Mouse (Mus musculus) midbrain, embryonic 15.5 days (tissue): ENCODE measurements around the gene Pcdh8. TPM values are rescaled to one million over a fixed set of nuclear protein-coding genes. Genes with fewer than 3 reads are reported as not detected.

Source experiments
- ATAC-seq: fragments of 200-750 bp; cut with Nextera tagmentation; replicated peaks from 2 replicates; pipeline ENCODE4 v1.8.0; 2017; ENCODE audit warnings: moderate TSS enrichment
- H3K27ac ChIP-seq: fragments of 300-500 bp; sonication (generic); 2 replicates; pipeline ENCODE4 v1.5.1; 2015; ENCODE audit warnings: mild to moderate bottlenecking, inconsistent platforms
- H3K27me3 ChIP-seq: fragments of 300-500 bp; sonication (generic); replicated peaks from 2 replicates; pipeline ENCODE4 v1.6.1; 2015; ENCODE audit warnings: inconsistent platforms
- H3K36me3 ChIP-seq: fragments of 300-500 bp; sonication (generic); replicated peaks from 2 replicates; pipeline ENCODE4 v1.6.1; 2015; ENCODE audit warnings: inconsistent platforms
- H3K4me1 ChIP-seq: fragments of 300-500 bp; sonication (generic); 2 replicates; pipeline ENCODE4 v1.6.1; 2015; ENCODE audit warnings: inconsistent platforms
- H3K4me2 ChIP-seq: fragments of 300-500 bp; sonication (generic); 2 replicates; pipeline ENCODE4 v1.6.1; 2015; ENCODE audit warnings: inconsistent platforms, mild to moderate bottlenecking, moderate library complexity
- H3K4me3 ChIP-seq: fragments of 300-500 bp; sonication (generic); 2 replicates; pipeline ENCODE4 v1.5.1; 2015; ENCODE audit warnings: mild to moderate bottlenecking, inconsistent platforms
- H3K9ac ChIP-seq: fragments of 300-500 bp; sonication (generic); 2 replicates; pipeline ENCODE4 v1.6.1; 2015; ENCODE audit warnings: mild to moderate bottlenecking, inconsistent platforms
- H3K9me3 ChIP-seq: fragments of 300-500 bp; sonication (generic); 2 replicates; pipeline ENCODE4 v1.6.1; 2016; ENCODE audit warnings: inconsistent platforms
- WGBS: fragments of 180-500 bp; shearing (Covaris S2); methylation state at CpG from one replicate; pipeline ENCODE4 v1.1.7; 2015; ENCODE audit warnings: mixed read lengths; 5-methylcytosine and 5-hydroxymethylcytosine counted together
- polyA plus RNA-seq: library from polyadenylated mRNA; unstranded; fragments of >200 nt; fragmentation: Nextera tagmentation; extraction: Ambion mirVana; gene quantifications from 2 replicates; pipeline ENCODE4 v1.2.1, GENCODE M21; 2015

Gene Pcdh8
- polyA plus RNA-seq = 72.8 and 73.2 TPM in 2 replicates

GRCm38 (mm10) chr14:79771094-79771535, at the start of gene Pcdh8:
Gene Pcdh8, minus strand, starts transcription at chr14:79771312.
- Histone ChIP-seq H3K27ac (peak within 1 kb of the TSS; percentile 86), H3K9me3 (no peaks in the 10 kb centered on the region), H3K4me1 (peaks cover 59% of the 10 kb centered on the region), H3K9ac (peak within 1 kb of the TSS; percentile 82), H3K4me2 (peak within 1 kb of the TSS; percentile 93), H3K27me3 (no peaks in the 10 kb centered on the region), H3K4me3 (peak within 1 kb of the TSS; percentile 65), H3K36me3 (no peaks in the 10 kb centered on the region)
- peak; percentile 90 for ATAC-seq
- 1% methylated on average over 30 of the region's 30 CpGs for WGBS

DNA sequence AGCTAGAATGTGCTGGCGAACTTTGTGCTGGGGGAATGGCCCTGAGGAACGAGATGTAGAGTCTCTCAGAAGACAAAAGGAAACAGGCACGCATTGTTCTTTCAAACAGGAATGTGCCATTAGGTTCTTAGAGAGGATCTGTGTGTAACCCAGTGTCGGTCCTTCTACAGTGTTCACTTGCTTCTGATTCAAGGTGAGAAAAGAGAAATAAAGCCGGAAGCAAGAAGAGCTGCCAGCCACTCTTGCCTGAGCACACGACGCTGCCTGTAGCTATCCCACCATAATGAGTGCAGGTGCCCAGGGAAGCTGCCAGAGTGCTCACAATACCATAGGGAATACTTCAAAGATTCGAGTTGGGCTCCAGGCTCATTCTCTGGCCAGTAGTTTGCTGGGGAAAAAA, 43.6 kb upstream of the Pcdh8 start:
- H3K4me1 ChIP-seq = peaks cover 15% of the 10 kb centered on the region
- H3K4me2 ChIP-seq = no peak overlapping the region
- no peak overlapping the region for H3K9ac ChIP-seq
- peak; percentile 75; the same call in 1 of the 2 replicates for ATAC-seq
- H3K9me3 ChIP-seq = no peaks in the 10 kb centered on the region
- H3K27ac ChIP-seq = peak overlapping the region; percentile 34; the same call in 1 of the 2 replicates
- no peaks in the 10 kb centered on the region for H3K36me3 ChIP-seq
- H3K27me3 ChIP-seq = 0 out of 2 replicates have a peak, but pooled peaks cover 3% of the 10 kb centered on the region
- H3K4me3 ChIP-seq = no peak overlapping the region
- 49% methylated on average over 8 of the region's 8 CpGs for WGBS

GRCm38 (mm10) chr14:79814084-79814483, 43.0 kb upstream of the Pcdh8 start:
- no peak overlapping the region for H3K9ac ChIP-seq
- H3K4me1 ChIP-seq = peaks cover 15% of the 10 kb centered on the region
- WGBS = 18% methylated on average over 1 of the region's 1 CpGs
- H3K36me3 ChIP-seq = no peaks in the 10 kb centered on the region
- no peaks in the 10 kb centered on the region for H3K9me3 ChIP-seq
- 0 out of 2 replicates have a peak, but pooled peaks have one; percentile 54 for ATAC-seq
- 0 out of 2 replicates have a peak, but pooled peaks cover 3% of the 10 kb centered on the region for H3K27me3 ChIP-seq
- no peak overlapping the region for H3K4me2 ChIP-seq
- H3K4me3 ChIP-seq = no peak overlapping the region
- H3K27ac ChIP-seq = no peak overlapping the region

DNA sequence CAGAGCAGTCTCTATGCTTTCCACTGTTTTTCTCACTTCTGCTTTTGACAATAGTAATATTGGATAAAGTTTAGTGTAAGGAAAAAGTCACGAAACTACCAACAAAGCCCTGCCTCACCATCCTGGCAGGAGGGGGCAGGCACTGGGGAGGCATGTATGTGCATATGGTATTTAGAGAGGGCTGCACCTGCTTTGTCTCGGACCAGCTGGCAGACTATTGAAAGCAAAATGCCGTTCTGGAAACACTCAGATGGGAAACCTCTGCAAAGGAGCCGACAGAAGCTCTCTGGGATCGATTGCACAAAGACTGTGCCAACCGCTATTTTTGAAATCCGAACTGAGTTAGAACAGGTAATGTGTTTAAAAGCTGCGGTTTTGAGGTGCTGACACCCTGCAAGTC, 22.1 kb upstream of the Pcdh8 start:
- Histone ChIP-seq H3K27ac (no peak overlapping the region), H3K4me3 (no peak overlapping the region), H3K9ac (no peak overlapping the region), H3K4me2 (no peak overlapping the region), H3K36me3 (no peaks in the 10 kb centered on the region), H3K9me3 (no peaks in the 10 kb centered on the region), H3K4me1 (no peaks in the 10 kb centered on the region; the same call in 1 of the 2 replicates), H3K27me3 (no peaks in the 10 kb centered on the region)
- ATAC-seq = no peak
- WGBS = 60% methylated on average over 8 of the region's 8 CpGs

- Histone ChIP-seq H3K4me1 (no peaks in the 10 kb centered on the region; the same call in 1 of the 2 replicates), H3K9me3 (no peaks in the 10 kb centered on the region), H3K27me3 (peaks cover 6% of the 10 kb centered on the region; the same call in 1 of the 2 replicates), H3K36me3 (no peaks in the 10 kb centered on the region), H3K27ac (no peak overlapping the region), H3K4me3 (no peak overlapping the region), H3K4me2 (no peak overlapping the region), H3K9ac (no peak overlapping the region)
- WGBS = 23% methylated on average over 4 of the region's 4 CpGs
- 0 out of 2 replicates have a peak, but pooled peaks have one; percentile 37 for ATAC-seq
Measured at GRCm38 (mm10) chr14:79789535-79789934, 18.4 kb upstream of the Pcdh8 start.

DNA sequence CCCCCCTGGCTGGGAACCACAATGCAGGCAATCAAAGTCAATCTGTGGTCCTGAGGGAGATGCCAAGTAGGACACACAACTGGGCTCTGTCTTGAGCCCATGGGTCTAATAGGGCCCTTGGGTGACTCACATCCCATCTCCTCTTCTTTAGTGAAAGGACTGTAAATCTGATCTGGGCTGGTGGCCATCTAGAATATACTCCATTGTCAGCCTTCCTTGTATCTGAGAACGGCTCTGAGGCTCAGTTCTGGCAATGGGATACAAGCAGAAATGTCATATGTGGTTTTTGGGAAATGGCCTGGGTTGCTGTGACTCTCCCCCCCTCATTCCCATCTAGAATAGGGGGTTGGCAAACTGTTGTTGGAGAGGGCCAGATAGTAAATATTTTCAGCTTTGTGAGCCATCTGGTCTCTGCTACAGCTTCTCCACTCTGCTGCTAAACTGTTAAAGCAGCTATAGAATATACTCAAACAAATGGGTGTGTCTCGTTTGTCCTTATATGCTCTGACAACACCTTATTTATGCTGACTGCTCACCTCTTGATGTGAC, 17.6 kb upstream of the Pcdh8 start:
- Histone ChIP-seq H3K4me3 (no peak overlapping the region), H3K4me2 (no peak overlapping the region), H3K4me1 (no peaks in the 10 kb centered on the region; the same call in 1 of the 2 replicates), H3K36me3 (no peaks in the 10 kb centered on the region), H3K9ac (no peak overlapping the region), H3K9me3 (no peaks in the 10 kb centered on the region), H3K27me3 (peaks cover 6% of the 10 kb centered on the region; the same call in 1 of the 2 replicates), H3K27ac (no peak overlapping the region)
- no peak for ATAC-seq
- 78% methylated on average over 2 of the region's 2 CpGs for WGBS

GRCm38 (mm10) chr14:79787918-79788317, 16.8 kb upstream of the Pcdh8 start:
- Histone ChIP-seq H3K4me2 (no peak overlapping the region), H3K4me1 (no peaks in the 10 kb centered on the region; the same call in 1 of the 2 replicates), H3K9ac (no peak overlapping the region), H3K27ac (no peak overlapping the region), H3K36me3 (no peaks in the 10 kb centered on the region), H3K9me3 (no peaks in the 10 kb centered on the region), H3K4me3 (no peak overlapping the region), H3K27me3 (peaks cover 6% of the 10 kb centered on the region; the same call in 1 of the 2 replicates)
- no peak for ATAC-seq
- WGBS = 90% methylated on average over 6 of the region's 6 CpGs

DNA sequence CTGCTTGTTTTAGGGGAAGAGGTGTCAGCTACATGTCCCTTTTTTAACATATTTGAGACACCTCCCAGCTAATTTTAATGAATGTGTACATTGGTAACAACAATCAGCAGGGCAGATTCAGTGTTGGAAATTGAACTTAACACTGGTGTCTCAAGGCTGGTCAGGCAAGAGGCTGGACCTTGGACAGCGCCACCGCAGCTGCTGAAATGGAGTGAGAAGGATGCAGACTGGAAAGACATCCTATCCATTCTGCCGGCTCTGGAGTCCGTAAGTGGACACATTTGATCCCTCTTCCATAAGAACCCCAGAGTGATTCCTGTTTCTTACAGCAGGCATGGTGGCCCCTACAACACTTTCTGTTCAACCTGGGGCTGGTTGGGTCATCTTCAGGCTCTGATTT, 14.3 kb upstream of the Pcdh8 start:
- no peak overlapping the region for H3K4me2 ChIP-seq
- H3K4me1 ChIP-seq = no peaks in the 10 kb centered on the region; the same call in 1 of the 2 replicates
- no peak overlapping the region for H3K27ac ChIP-seq
- peaks cover 6% of the 10 kb centered on the region; the same call in 1 of the 2 replicates for H3K27me3 ChIP-seq
- H3K4me3 ChIP-seq = no peak overlapping the region
- H3K36me3 ChIP-seq = no peaks in the 10 kb centered on the region
- no peak for ATAC-seq
- no peak overlapping the region for H3K9ac ChIP-seq
- 59% methylated on average over 4 of the region's 4 CpGs for WGBS
- H3K9me3 ChIP-seq = no peaks in the 10 kb centered on the region

- Histone ChIP-seq H3K4me2 (no peak overlapping the region), H3K36me3 (no peaks in the 10 kb centered on the region), H3K4me1 (no peaks in the 10 kb centered on the region), H3K9ac (no peak overlapping the region), H3K4me3 (no peak overlapping the region), H3K27ac (no peak overlapping the region), H3K9me3 (no peaks in the 10 kb centered on the region), H3K27me3 (peaks cover 10% of the 10 kb centered on the region; the same call in 1 of the 2 replicates)
- 67% methylated on average over 1 of the region's 1 CpGs for WGBS
- no peak for ATAC-seq
Measured at GRCm38 (mm10) chr14:79780889-79781288, 9.8 kb upstream of the Pcdh8 start.

- 29% methylated on average over 6 of the region's 6 CpGs for WGBS
Measured at GRCm38 (mm10) chr14:79780332-79780731, 9.2 kb upstream of the Pcdh8 start.

DNA sequence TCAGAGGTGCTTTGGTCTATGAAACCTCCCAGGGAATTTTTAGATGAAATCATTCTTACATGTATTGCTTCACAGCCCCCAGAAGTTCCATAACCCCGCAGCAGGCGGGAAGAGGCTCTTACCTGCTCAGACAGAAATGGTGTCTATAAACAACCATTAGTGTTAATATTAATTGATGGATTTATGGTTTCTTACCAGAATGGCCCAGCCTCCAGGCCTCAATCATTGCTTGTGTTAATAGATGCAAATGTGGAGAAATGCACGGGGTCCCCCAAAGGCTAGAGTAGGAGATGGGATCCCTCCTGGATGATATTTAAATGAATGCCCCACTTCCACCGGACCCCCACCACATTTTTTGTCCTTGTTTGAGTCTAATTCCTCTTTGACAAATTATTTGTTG, 8.7 kb upstream of the Pcdh8 start:
- no peak for ATAC-seq
- 47% methylated on average over 4 of the region's 4 CpGs for WGBS

More at GRCm38 (mm10) chr14:79780332-79780731, 9.2 kb upstream of the Pcdh8 start:
- Histone ChIP-seq H3K36me3 (no peaks in the 10 kb centered on the region), H3K9ac (no peak overlapping the region), H3K9me3 (no peaks in the 10 kb centered on the region), H3K4me3 (no peak overlapping the region), H3K4me2 (no peak overlapping the region), H3K4me1 (no peaks in the 10 kb centered on the region), H3K27me3 (peaks cover 7% of the 10 kb centered on the region; the same call in 1 of the 2 replicates), H3K27ac (no peak overlapping the region)
- ATAC-seq = no peak

GRCm38 (mm10) chr14:79773425-79774391, 2.6 kb upstream of the Pcdh8 start:
- H3K27ac ChIP-seq = peak overlapping the region; percentile 86
- under 1% methylated on average over 44 of the region's 44 CpGs for WGBS
- peaks cover 53% of the 10 kb centered on the region for H3K4me1 ChIP-seq
- peak overlapping the region; percentile 52 for H3K4me3 ChIP-seq
- H3K9me3 ChIP-seq = no peaks in the 10 kb centered on the region
- peak overlapping the region; percentile 69 for H3K9ac ChIP-seq
- ATAC-seq = peak; percentile 25
- peak overlapping the region; percentile 93 for H3K4me2 ChIP-seq
- peaks cover 3% of the 10 kb centered on the region; the same call in 1 of the 2 replicates for H3K27me3 ChIP-seq
- no peaks in the 10 kb centered on the region for H3K36me3 ChIP-seq

More for the DNA sequence above, 8.7 kb upstream of the Pcdh8 start:
- Histone ChIP-seq H3K4me3 (no peak overlapping the region), H3K27ac (no peak overlapping the region), H3K27me3 (peaks cover 3% of the 10 kb centered on the region; the same call in 1 of the 2 replicates), H3K36me3 (no peaks in the 10 kb centered on the region), H3K9me3 (no peaks in the 10 kb centered on the region), H3K9ac (no peak overlapping the region), H3K4me1 (peaks cover 3% of the 10 kb centered on the region), H3K4me2 (no peak overlapping the region)
